Mouse (Mus musculus): ENCODE results near the gene Mfsd12. TPM values are rescaled to one million over a fixed set of nuclear protein-coding genes. Genes with fewer than 3 reads are reported as not detected.

The Mfsd12 gene
- polyA plus RNA-seq, 1 experiment, result 23.4 TPM

GRCm38 (mm10) chr10:81346453-81347067, 10.7 kb upstream of the Mfsd12 start:
- Histone ChIP-seq H3K4me1 (ENCODE audit: control insufficient read depth, insufficient read depth, low read length) (peaks cover 10% of the 10 kb centered on the region; the same call in 1 of the 2 replicates), H3K36me3 (ENCODE audit: control insufficient read depth, insufficient read depth, low read length) (no peaks in the 10 kb centered on the region), H3K27ac (ENCODE audit: insufficient read depth, low read depth, low read length) (0 out of 2 replicates have a peak overlapping the region, but pooled peaks have one; percentile 6), H3K4me3 (ENCODE audit: insufficient read depth, low read depth, low read length) (peak overlapping the region; percentile 20; the same call in 1 of the 2 replicates), H3K27me3 (replicated peaks; ENCODE audit: control insufficient read depth, insufficient read depth, low read length) (no peaks in the 10 kb centered on the region)
- WGBS, result 22% methylated on average over 55 of the region's 55 CpGs
- DNase-seq, result peak; percentile 87
- no peak; the same call in 1 of the 2 replicates for TF ChIP-seq CTCF (conservative IDR thresholded peaks at IDR 0.05; ENCODE audit: insufficient read depth, insufficient read length, low read depth, low read length)
- TF ChIP-seq POLR2A (IDR thresholded peaks at IDR 0.05; ENCODE audit: low read depth, low read length), result peak; percentile 39

- DNase-seq, result peak; percentile 82
- peak overlapping the region; percentile 95 for H3K4me3 ChIP-seq (ENCODE audit: insufficient read depth, low read depth, low read length)
- H3K27ac ChIP-seq (ENCODE audit: insufficient read depth, low read depth, low read length), result no peak overlapping the region
- TF ChIP-seq POLR2A (IDR thresholded peaks at IDR 0.05; ENCODE audit: low read depth, low read length) (no peak), CTCF (conservative IDR thresholded peaks at IDR 0.05; ENCODE audit: insufficient read depth, insufficient read length, low read depth, low read length) (no peak)
- WGBS, result 9% methylated on average over 12 of the region's 12 CpGs
- H3K36me3 ChIP-seq (ENCODE audit: control insufficient read depth, insufficient read depth, low read length), result no peaks in the 10 kb centered on the region
- no peaks in the 10 kb centered on the region for H3K27me3 ChIP-seq (replicated peaks; ENCODE audit: control insufficient read depth, insufficient read depth, low read length)
- peaks cover 10% of the 10 kb centered on the region; the same call in 1 of the 2 replicates for H3K4me1 ChIP-seq (ENCODE audit: control insufficient read depth, insufficient read depth, low read length)
Observed at GRCm38 (mm10) chr10:81349146-81349545, 8.1 kb upstream of the Mfsd12 start.

DNA sequence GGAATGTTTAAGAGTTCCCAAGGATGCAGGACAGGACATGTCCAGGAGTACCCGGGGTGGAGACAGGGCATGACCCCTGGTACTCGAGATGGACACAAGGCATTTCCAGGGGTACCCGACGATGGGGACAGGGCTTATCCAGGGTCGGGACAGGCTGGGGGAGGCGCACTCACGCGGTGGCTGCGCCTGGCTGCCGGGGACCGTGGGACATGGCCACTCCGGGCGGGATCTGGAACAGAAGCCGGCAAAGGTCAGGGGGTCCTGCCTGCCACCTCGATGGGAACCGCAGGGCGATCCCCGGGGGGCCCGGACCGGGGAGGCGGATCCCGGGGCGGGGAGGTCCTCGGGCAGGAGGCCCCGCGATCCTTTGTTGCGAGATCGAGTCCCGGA, 7.3 kb upstream of the Mfsd12 start:
- peaks cover 10% of the 10 kb centered on the region; the same call in 1 of the 2 replicates for H3K4me1 ChIP-seq (ENCODE audit: control insufficient read depth, insufficient read depth, low read length)
- WGBS, result under 1% methylated on average over 29 of the region's 29 CpGs
- TF ChIP-seq CTCF (conservative IDR thresholded peaks at IDR 0.05; ENCODE audit: insufficient read depth, insufficient read length, low read depth, low read length), result no peak
- TF ChIP-seq POLR2A (IDR thresholded peaks at IDR 0.05; ENCODE audit: low read depth, low read length), result no peak
- peak overlapping the region; percentile 95 for H3K4me3 ChIP-seq (ENCODE audit: insufficient read depth, low read depth, low read length)
- no peak for DNase-seq
- no peaks in the 10 kb centered on the region for H3K36me3 ChIP-seq (ENCODE audit: control insufficient read depth, insufficient read depth, low read length)
- H3K27ac ChIP-seq (ENCODE audit: insufficient read depth, low read depth, low read length), result peak overlapping the region; percentile 62
- H3K27me3 ChIP-seq (replicated peaks; ENCODE audit: control insufficient read depth, insufficient read depth, low read length), result no peaks in the 10 kb centered on the region

- Histone ChIP-seq H3K4me3 (ENCODE audit: insufficient read depth, low read depth, low read length) (peak within 1 kb of the TSS; percentile 95), H3K4me1 (ENCODE audit: control insufficient read depth, insufficient read depth, low read length) (peaks cover 10% of the 10 kb centered on the region; the same call in 1 of the 2 replicates), H3K27me3 (replicated peaks; ENCODE audit: control insufficient read depth, insufficient read depth, low read length) (no peaks in the 10 kb centered on the region), H3K36me3 (ENCODE audit: control insufficient read depth, insufficient read depth, low read length) (no peaks in the 10 kb centered on the region), H3K27ac (ENCODE audit: insufficient read depth, low read depth, low read length) (peak within 1 kb of the TSS; percentile 85)
- DNase-seq, result peak; percentile 100
- TF ChIP-seq CTCF (conservative IDR thresholded peaks at IDR 0.05; ENCODE audit: insufficient read depth, insufficient read length, low read depth, low read length), result peak; percentile 87
- no peak for TF ChIP-seq POLR2A (IDR thresholded peaks at IDR 0.05; ENCODE audit: low read depth, low read length)
- WGBS, result under 1% methylated on average over 54 of the region's 54 CpGs
Observed at GRCm38 (mm10) chr10:81350351-81351063, 6.8 kb upstream of the Mfsd12 start, which contains the start of gene Hmg20b. Gene Hmg20b, minus strand, starts transcription at chr10:81350480.

- peaks cover 17% of the 10 kb centered on the region for H3K4me1 ChIP-seq (ENCODE audit: control insufficient read depth, insufficient read depth, low read length)
- H3K36me3 ChIP-seq (ENCODE audit: control insufficient read depth, insufficient read depth, low read length), result no peaks in the 10 kb centered on the region
- TF ChIP-seq CTCF (conservative IDR thresholded peaks at IDR 0.05; ENCODE audit: insufficient read depth, insufficient read length, low read depth, low read length) (no peak), POLR2A (IDR thresholded peaks at IDR 0.05; ENCODE audit: low read depth, low read length) (no peak)
- no peak for DNase-seq
- H3K27ac ChIP-seq (ENCODE audit: insufficient read depth, low read depth, low read length), result no peak overlapping the region
- H3K4me3 ChIP-seq (ENCODE audit: insufficient read depth, low read depth, low read length), result no peak overlapping the region
- 36% methylated on average over 9 of the region's 9 CpGs for WGBS
- no peaks in the 10 kb centered on the region for H3K27me3 ChIP-seq (replicated peaks; ENCODE audit: control insufficient read depth, insufficient read depth, low read length)
Observed at GRCm38 (mm10) chr10:81351678-81352291, 5.5 kb upstream of the Mfsd12 start.

DNA sequence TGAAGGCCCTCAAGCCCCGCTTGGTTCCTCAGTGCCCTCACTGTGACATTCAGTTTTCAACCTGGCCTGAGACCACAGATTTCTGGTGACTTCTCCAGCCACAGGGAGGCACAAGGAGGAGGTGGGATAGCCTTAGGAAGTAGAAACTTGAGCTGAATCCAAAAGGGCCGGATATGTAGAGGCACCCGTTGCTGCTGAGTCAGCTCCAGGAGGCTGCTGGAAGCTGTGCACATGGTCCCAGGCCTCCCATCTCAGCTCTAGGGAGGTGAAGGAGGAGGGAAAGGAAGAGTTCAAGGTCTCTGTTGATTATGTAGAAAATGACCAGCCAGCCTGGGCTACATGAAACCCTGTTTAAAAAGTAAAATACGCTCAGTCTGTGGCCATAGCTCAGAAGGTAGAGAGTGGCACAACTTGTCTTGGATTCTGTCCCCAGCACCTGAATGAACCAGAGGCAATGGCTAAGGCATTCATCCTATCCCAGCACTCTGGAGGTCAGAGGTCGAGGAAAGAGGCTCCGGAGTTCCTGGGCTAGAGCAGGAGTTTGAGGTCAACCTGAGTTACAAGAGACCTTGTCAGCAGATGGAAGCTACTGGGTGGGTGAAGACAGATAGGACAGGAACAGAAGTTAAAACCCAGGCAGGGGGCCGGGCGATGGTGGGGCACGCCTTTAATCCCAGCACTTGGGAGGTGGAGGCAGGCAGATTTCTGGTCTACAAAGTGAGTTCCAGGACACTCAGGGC, 2.4 kb upstream of the Mfsd12 start:
- H3K27ac ChIP-seq (ENCODE audit: insufficient read depth, low read depth, low read length), result no peak overlapping the region
- 71% methylated on average over 9 of the region's 9 CpGs for WGBS
- H3K36me3 ChIP-seq (ENCODE audit: control insufficient read depth, insufficient read depth, low read length), result no peaks in the 10 kb centered on the region
- TF ChIP-seq POLR2A (IDR thresholded peaks at IDR 0.05; ENCODE audit: low read depth, low read length) (no peak), CTCF (conservative IDR thresholded peaks at IDR 0.05; ENCODE audit: insufficient read depth, insufficient read length, low read depth, low read length) (no peak)
- no peaks in the 10 kb centered on the region for H3K27me3 ChIP-seq (replicated peaks; ENCODE audit: control insufficient read depth, insufficient read depth, low read length)
- peaks cover 19% of the 10 kb centered on the region for H3K4me1 ChIP-seq (ENCODE audit: control insufficient read depth, insufficient read depth, low read length)
- peak; percentile 27 for DNase-seq
- H3K4me3 ChIP-seq (ENCODE audit: insufficient read depth, low read depth, low read length), result no peak overlapping the region

All from kidney, adult 2 months (tissue).